Mouse (Mus musculus): ENCODE measurements around the gene Morc2a.

- no peak for TF ChIP-seq POLR2A (IDR thresholded peaks at IDR 0.05; ENCODE audit: insufficient read depth, low read depth, low read length)
- TF ChIP-seq EP300 (IDR thresholded peaks at IDR 0.05; ENCODE audit: insufficient read depth, low read depth, low read length): no peak
Measured at GRCm38 (mm10) chr11:3668768-3669167, 19.8 kb downstream of the Morc2a start.
